Mouse (Mus musculus) activated CD4-positive, CD25-positive, alpha-beta regulatory T cell, adult 9 weeks (primary cell): ENCODE data around the gene Neurod6. TPM values are rescaled to one million over a fixed set of nuclear protein-coding genes. Genes with fewer than 3 reads are reported as not detected.

ENCODE experiments used
- polyA plus RNA-seq: library from polyadenylated mRNA; unstranded; fragments of 100-300 nt; shearing (Covaris generic); gene quantifications from one replicate; pipeline ENCODE4 v1.2.1, GENCODE M21; 2017

Gene Neurod6
- polyA plus RNA-seq, result not detected

DNA sequence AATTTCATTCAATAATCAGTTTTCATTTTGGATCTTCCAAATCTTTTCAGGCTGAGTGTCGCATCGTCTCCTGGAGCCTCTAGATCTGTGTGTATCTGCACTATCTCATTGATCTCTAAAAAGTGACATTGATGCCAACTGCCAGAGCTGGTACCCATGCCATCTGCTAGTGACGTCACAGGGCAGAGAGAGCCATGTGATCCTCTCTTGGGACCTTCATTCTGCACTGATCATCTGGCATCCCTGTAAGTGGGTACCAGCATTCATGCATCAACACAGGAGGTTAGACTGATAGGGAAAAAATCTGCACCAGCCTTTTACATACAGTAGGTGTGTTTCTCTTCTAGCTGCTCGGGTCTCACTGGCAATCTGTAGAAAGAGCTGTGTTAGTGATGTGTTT, at the start of gene Neurod6:
Gene Neurod6 (minus strand): TSS at position 290 of the 400 bp plus-strand sequence.

Other genes with a start within 250 kb of the Neurod6 start
- gene Adcyap1r1, start 229.3 kb downstream of the Neurod6 start, polyA plus RNA-seq, result not detected
- gene Itprid1, start 155.6 kb upstream of the Neurod6 start, polyA plus RNA-seq, result not detected